Mouse (Mus musculus) megakaryocyte, embryonic 14.5 days (primary cell): ENCODE results near the gene Trem2.

Experiments used
- FLI1 ChIP-seq: IDR thresholded peaks from 2 replicates; pipeline ENCODE4 v1.6.1; 2012; ENCODE audit warnings: low read length, inconsistent platforms, mixed read lengths
- GATA1 ChIP-seq: IDR thresholded peaks from 3 replicates; pipeline ENCODE4 v1.6.1; 2012; ENCODE audit warnings: mixed read lengths, low read length, inconsistent platforms, borderline replicate concordance

GRCm38 (mm10) chr17:48357892-48358291 is 11.7 kb downstream of the Trem2 start:
- TF ChIP-seq GATA1 = no peak
- TF ChIP-seq FLI1 = no peak
